Mouse (Mus musculus): Measurements from ENCODE around the gene Krt6a.
"Not testable (repeated sequence)": the region's sequence is repeated elsewhere in the genome, so short reads cannot be mapped to it uniquely, and the experiment has no call there.

The Krt6a gene

GRCm38 (mm10) chr15:101694207-101694606 lies at the start of gene Krt6a:
TSS of gene Krt6a (minus strand) at chr15:101694307.
- DNase-seq (ENCODE audit: low spot score): no peak

GRCm38 (mm10) chr15:101742711-101743110 lies 48.6 kb upstream of the Krt6a start, which contains the start of gene Krt71:
TSS of gene Krt71 (minus strand) at chr15:101743109.
- no peak for DNase-seq (ENCODE audit: low spot score)

GRCm38 (mm10) chr15:101737786-101738185 lies 43.7 kb upstream of the Krt6a start:
- no peak for DNase-seq (ENCODE audit: low spot score)

- DNase-seq (ENCODE audit: low spot score): no peak
Measured at GRCm38 (mm10) chr15:101730653-101731052, 36.5 kb upstream of the Krt6a start.

GRCm38 (mm10) chr15:101724686-101725085 lies 30.6 kb upstream of the Krt6a start:
- DNase-seq (ENCODE audit: low spot score): peak; percentile 56

- no peak for DNase-seq (ENCODE audit: low spot score)
Measured at GRCm38 (mm10) chr15:101715831-101716230, 21.7 kb upstream of the Krt6a start.

- no peak for DNase-seq (ENCODE audit: low spot score)
Measured at GRCm38 (mm10) chr15:101714356-101714755, 20.2 kb upstream of the Krt6a start.

GRCm38 (mm10) chr15:101713731-101714130 lies 19.6 kb upstream of the Krt6a start:
- DNase-seq (ENCODE audit: low spot score): no peak

- no peak for DNase-seq (ENCODE audit: low spot score)
Measured at GRCm38 (mm10) chr15:101712720-101713119, 18.6 kb upstream of the Krt6a start, which contains the start of gene Krt5. TSS of gene Krt5 (minus strand) at chr15:101712898.

- no peak for DNase-seq (ENCODE audit: low spot score)
Measured at GRCm38 (mm10) chr15:101708683-101709082, 14.6 kb upstream of the Krt6a start.

GRCm38 (mm10) chr15:101707454-101707853 lies 13.3 kb upstream of the Krt6a start:
- no peak for DNase-seq (ENCODE audit: low spot score)

GRCm38 (mm10) chr15:101704066-101704465 lies 10.0 kb upstream of the Krt6a start:
- no peak for DNase-seq (ENCODE audit: low spot score)

GRCm38 (mm10) chr15:101702380-101702779 lies 8.3 kb upstream of the Krt6a start:
- no peak for DNase-seq (ENCODE audit: low spot score)

GRCm38 (mm10) chr15:101699866-101700265 lies 5.8 kb upstream of the Krt6a start:
- DNase-seq (ENCODE audit: low spot score): no peak

GRCm38 (mm10) chr15:101699192-101699591 lies 5.1 kb upstream of the Krt6a start:
- DNase-seq (ENCODE audit: low spot score): no peak

GRCm38 (mm10) chr15:101697326-101698188 lies 3.5 kb upstream of the Krt6a start:
- DNase-seq (ENCODE audit: low spot score): no peak

- DNase-seq (ENCODE audit: low spot score): not testable (repeated sequence)
Measured at GRCm38 (mm10) chr15:101690460-101690859, 3.6 kb downstream of the Krt6a start.

GRCm38 (mm10) chr15:101688161-101688560 lies 5.9 kb downstream of the Krt6a start:
- DNase-seq (ENCODE audit: low spot score): peak; percentile 20

- DNase-seq (ENCODE audit: low spot score): no peak
Measured at GRCm38 (mm10) chr15:101680187-101680586, 13.9 kb downstream of the Krt6a start, which contains the start of gene Krt6b. TSS of gene Krt6b (minus strand) at chr15:101680287.

GRCm38 (mm10) chr15:101675978-101676377 lies 18.1 kb downstream of the Krt6a start:
- DNase-seq (ENCODE audit: low spot score): no peak

- DNase-seq (ENCODE audit: low spot score): no peak
Measured at GRCm38 (mm10) chr15:101652736-101653265, 41.3 kb downstream of the Krt6a start.

GRCm38 (mm10) chr15:101647280-101647679 lies 46.8 kb downstream of the Krt6a start, which contains the start of gene Gm5478:
TSS of gene Gm5478 (minus strand) at chr15:101647380.
- no peak for DNase-seq (ENCODE audit: low spot score)
